Mouse (Mus musculus): ENCODE data around the gene Ccn5. TPM values are rescaled to one million over a fixed set of nuclear protein-coding genes. Genes with fewer than 3 reads are reported as not detected.
A peak's percentile ranks its signal among the peaks of the same experiment; 100 is the strongest.

Gene Ccn5
- 2.6 TPM in 1 of 2 replicates, not detected in the other for total RNA-seq (2014; rRNA removed; ENCODE audit: low replicate concordance)
- 1.4 and 2.8 TPM in 2 replicates for polyA plus RNA-seq (2015; fragmentation: Nextera tagmentation; extraction: Ambion mirVana)

DNA sequence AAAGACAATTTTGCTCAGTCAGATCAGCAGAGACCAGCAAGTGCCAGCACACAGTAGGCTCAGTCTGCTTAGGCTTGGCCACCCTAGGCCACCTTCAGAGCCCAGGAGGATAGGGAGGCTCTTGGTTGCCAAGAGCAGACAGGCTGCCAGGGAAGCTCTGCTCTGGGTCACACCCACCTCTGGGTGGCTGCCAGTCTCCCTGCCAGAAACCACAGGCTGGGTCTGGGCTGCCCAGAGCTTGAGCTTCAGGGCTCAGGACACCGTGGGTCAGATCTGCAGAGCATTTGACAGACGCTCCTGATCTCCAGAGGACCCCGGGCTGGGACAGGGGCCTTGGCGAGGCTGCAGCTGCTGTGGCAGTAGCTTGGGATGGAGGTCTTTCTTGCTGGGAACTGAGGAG lies at the start of gene Ccn5:
Ccn5 (plus strand) TSS at position 255 of the 400 bp plus-strand sequence.
- TF ChIP-seq EP300 (IDR thresholded peaks at IDR 0.05; ENCODE audit: low read depth) (no peak), CTCF (IDR thresholded peaks at IDR 0.05; ENCODE audit: low read depth) (no peak)
- Histone ChIP-seq H3K36me3 (replicated peaks; ENCODE audit: control insufficient read depth, insufficient read depth, low read length) (no peaks in the 10 kb centered on the region), H3K4me3 (ENCODE audit: low read depth, low read length) (no peak within 1 kb of the TSS), H3K27ac (ENCODE audit: low read depth) (no peak within 1 kb of the TSS), H3K4me2 (ENCODE audit: low read depth, low read length) (no peak within 1 kb of the TSS), H3K27me3 (ENCODE audit: control insufficient read depth, insufficient read depth, low read length) (peaks cover 38% of the 10 kb centered on the region), H3K4me1 (ENCODE audit: control insufficient read depth, insufficient read depth) (no peaks in the 10 kb centered on the region), H3K9ac (replicated peaks; ENCODE audit: low read depth, low read length) (no peak within 1 kb of the TSS), H3K9me3 (replicated peaks; ENCODE audit: control insufficient read depth, low read length) (no peaks in the 10 kb centered on the region)
- DNase-seq (ENCODE audit: low spot score) (peak; percentile 55), ATAC-seq (ENCODE audit: insufficient read depth, low read depth) (peak; percentile 39; the same call in 1 of the 2 replicates)
- 25% methylated on average over 4 of the region's 4 CpGs for WGBS

DNA sequence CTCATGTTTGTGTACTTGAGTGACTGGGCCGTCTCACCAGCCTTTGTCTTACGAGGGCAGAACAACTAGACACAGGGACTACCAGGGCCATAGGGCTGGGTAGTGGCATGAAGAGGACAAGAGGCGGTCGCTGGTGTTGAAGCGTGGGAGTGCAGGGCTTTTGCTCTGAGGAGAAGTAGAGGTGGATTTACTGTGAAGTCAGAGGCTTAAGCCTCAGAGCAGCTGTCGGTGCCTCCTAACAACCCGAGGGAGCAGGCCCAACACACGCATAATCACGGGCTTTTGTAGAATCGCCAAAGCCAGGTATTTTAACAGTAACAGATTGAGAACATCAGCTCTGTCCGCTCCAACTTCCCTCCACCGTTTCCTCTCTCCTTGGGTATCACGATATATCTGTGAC lies 44.0 kb upstream of the Ccn5 start:
- no peak overlapping the region for H3K4me3 ChIP-seq (ENCODE audit: low read depth, low read length)
- H3K27me3 ChIP-seq (ENCODE audit: control insufficient read depth, insufficient read depth, low read length): peaks cover 13% of the 10 kb centered on the region; the same call in 1 of the 2 replicates
- no peak overlapping the region for H3K4me2 ChIP-seq (ENCODE audit: low read depth, low read length)
- TF ChIP-seq EP300 (IDR thresholded peaks at IDR 0.05; ENCODE audit: low read depth): no peak
- TF ChIP-seq CTCF (IDR thresholded peaks at IDR 0.05; ENCODE audit: low read depth): no peak
- H3K27ac ChIP-seq (ENCODE audit: low read depth): no peak overlapping the region
- 26% methylated on average over 13 of the region's 13 CpGs for WGBS
- DNase-seq (ENCODE audit: low spot score): no peak
- no peaks in the 10 kb centered on the region for H3K36me3 ChIP-seq (replicated peaks; ENCODE audit: control insufficient read depth, insufficient read depth, low read length)
- no peak for ATAC-seq (ENCODE audit: insufficient read depth, low read depth)
- no peaks in the 10 kb centered on the region for H3K9me3 ChIP-seq (replicated peaks; ENCODE audit: control insufficient read depth, low read length)
- no peaks in the 10 kb centered on the region for H3K4me1 ChIP-seq (ENCODE audit: control insufficient read depth, insufficient read depth)
- H3K9ac ChIP-seq (replicated peaks; ENCODE audit: low read depth, low read length): no peak overlapping the region

DNA sequence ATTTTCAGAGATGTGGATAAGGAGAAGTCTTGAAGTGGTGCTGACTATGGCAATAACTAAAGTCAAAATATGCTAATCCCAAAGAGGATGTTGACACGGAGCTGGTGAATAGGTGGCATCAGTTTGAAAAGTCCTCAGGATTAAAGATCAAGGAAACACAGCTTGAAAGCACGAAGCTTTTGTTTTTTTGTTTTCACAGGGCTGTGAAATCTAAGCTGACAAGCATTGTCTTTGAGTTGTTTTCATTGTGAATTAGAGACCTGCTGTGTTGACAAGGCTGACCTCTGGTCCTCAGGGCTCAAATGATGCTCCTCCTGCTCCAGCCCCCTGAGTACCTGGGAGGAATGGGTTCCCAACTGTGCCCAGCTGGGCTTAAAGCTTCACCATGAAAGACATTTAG lies 43.6 kb upstream of the Ccn5 start:
- no peak overlapping the region for H3K27ac ChIP-seq (ENCODE audit: low read depth)
- H3K4me1 ChIP-seq (ENCODE audit: control insufficient read depth, insufficient read depth): no peaks in the 10 kb centered on the region
- no peak overlapping the region for H3K9ac ChIP-seq (replicated peaks; ENCODE audit: low read depth, low read length)
- no peaks in the 10 kb centered on the region for H3K36me3 ChIP-seq (replicated peaks; ENCODE audit: control insufficient read depth, insufficient read depth, low read length)
- WGBS: 20% methylated on average over 2 of the region's 2 CpGs
- no peaks in the 10 kb centered on the region for H3K9me3 ChIP-seq (replicated peaks; ENCODE audit: control insufficient read depth, low read length)
- DNase-seq (ENCODE audit: low spot score) (no peak), ATAC-seq (ENCODE audit: insufficient read depth, low read depth) (no peak)
- peaks cover 13% of the 10 kb centered on the region; the same call in 1 of the 2 replicates for H3K27me3 ChIP-seq (ENCODE audit: control insufficient read depth, insufficient read depth, low read length)
- TF ChIP-seq EP300 (IDR thresholded peaks at IDR 0.05; ENCODE audit: low read depth) (no peak), CTCF (IDR thresholded peaks at IDR 0.05; ENCODE audit: low read depth) (no peak)
- no peak overlapping the region for H3K4me2 ChIP-seq (ENCODE audit: low read depth, low read length)
- no peak overlapping the region for H3K4me3 ChIP-seq (ENCODE audit: low read depth, low read length)

DNA sequence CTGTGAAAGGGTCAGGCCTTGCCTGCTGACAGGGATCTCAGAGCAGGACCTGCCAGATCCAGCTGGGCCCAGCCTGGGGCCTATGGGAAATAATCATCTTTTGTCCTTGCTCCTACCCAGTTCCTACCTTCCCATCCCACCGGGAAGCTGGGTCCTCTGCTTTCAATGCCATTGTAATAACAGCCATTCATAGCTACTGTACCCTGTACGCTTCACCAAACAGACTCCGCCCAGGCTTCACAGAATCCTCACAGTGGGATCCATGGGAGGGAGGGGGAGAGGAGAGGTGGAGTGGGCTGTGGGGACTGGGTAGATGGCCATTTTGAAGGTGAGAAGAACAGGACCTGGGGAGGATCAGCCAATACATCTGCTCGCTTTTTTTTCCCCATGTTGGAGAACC lies 41.8 kb upstream of the Ccn5 start:
- H3K36me3 ChIP-seq (replicated peaks; ENCODE audit: control insufficient read depth, insufficient read depth, low read length): no peaks in the 10 kb centered on the region
- 0 out of 2 replicates have a peak, but pooled peaks cover 8% of the 10 kb centered on the region for H3K4me1 ChIP-seq (ENCODE audit: control insufficient read depth, insufficient read depth)
- no peak for DNase-seq (ENCODE audit: low spot score)
- no peak for TF ChIP-seq EP300 (IDR thresholded peaks at IDR 0.05; ENCODE audit: low read depth)
- TF ChIP-seq CTCF (IDR thresholded peaks at IDR 0.05; ENCODE audit: low read depth): no peak
- no peak for ATAC-seq (ENCODE audit: insufficient read depth, low read depth)
- no peaks in the 10 kb centered on the region for H3K9me3 ChIP-seq (replicated peaks; ENCODE audit: control insufficient read depth, low read length)
- H3K4me3 ChIP-seq (ENCODE audit: low read depth, low read length): no peak overlapping the region
- no peak overlapping the region for H3K9ac ChIP-seq (replicated peaks; ENCODE audit: low read depth, low read length)
- 79% methylated on average over 4 of the region's 4 CpGs for WGBS
- H3K27ac ChIP-seq (ENCODE audit: low read depth): no peak overlapping the region
- peaks cover 13% of the 10 kb centered on the region; the same call in 1 of the 2 replicates for H3K27me3 ChIP-seq (ENCODE audit: control insufficient read depth, insufficient read depth, low read length)
- H3K4me2 ChIP-seq (ENCODE audit: low read depth, low read length): no peak overlapping the region

DNA sequence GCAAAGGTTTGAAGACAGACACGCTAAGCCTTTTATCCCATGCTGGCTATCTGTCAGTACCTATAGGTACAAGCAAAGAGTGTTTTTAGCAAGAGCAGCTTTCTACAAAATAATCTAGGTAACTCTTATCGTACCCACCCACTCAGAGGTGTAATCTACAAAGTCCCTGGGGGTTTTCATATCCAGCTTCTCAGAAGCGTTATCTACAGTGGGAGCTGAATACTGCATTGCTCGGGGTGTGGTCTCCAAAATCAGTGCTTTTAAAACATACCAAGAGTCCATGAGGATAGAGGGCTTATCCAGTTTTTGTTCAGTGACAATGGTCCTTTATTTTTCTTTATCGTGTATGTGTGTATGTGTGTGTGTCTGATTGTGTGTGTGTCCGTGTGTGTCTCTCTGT lies 37.3 kb upstream of the Ccn5 start:
- Histone ChIP-seq H3K27ac (ENCODE audit: low read depth) (no peak overlapping the region), H3K36me3 (replicated peaks; ENCODE audit: control insufficient read depth, insufficient read depth, low read length) (no peaks in the 10 kb centered on the region), H3K9ac (replicated peaks; ENCODE audit: low read depth, low read length) (no peak overlapping the region), H3K4me3 (ENCODE audit: low read depth, low read length) (no peak overlapping the region), H3K4me1 (ENCODE audit: control insufficient read depth, insufficient read depth) (0 out of 2 replicates have a peak, but pooled peaks cover 8% of the 10 kb centered on the region), H3K4me2 (ENCODE audit: low read depth, low read length) (no peak overlapping the region), H3K27me3 (ENCODE audit: control insufficient read depth, insufficient read depth, low read length) (0 out of 2 replicates have a peak, but pooled peaks cover 5% of the 10 kb centered on the region), H3K9me3 (replicated peaks; ENCODE audit: control insufficient read depth, low read length) (no peaks in the 10 kb centered on the region)
- ATAC-seq (ENCODE audit: insufficient read depth, low read depth): no peak
- TF ChIP-seq CTCF (IDR thresholded peaks at IDR 0.05; ENCODE audit: low read depth) (no peak), EP300 (IDR thresholded peaks at IDR 0.05; ENCODE audit: low read depth) (no peak)
- DNase-seq (ENCODE audit: low spot score): no peak
- WGBS: 67% methylated on average over 6 of the region's 6 CpGs

DNA sequence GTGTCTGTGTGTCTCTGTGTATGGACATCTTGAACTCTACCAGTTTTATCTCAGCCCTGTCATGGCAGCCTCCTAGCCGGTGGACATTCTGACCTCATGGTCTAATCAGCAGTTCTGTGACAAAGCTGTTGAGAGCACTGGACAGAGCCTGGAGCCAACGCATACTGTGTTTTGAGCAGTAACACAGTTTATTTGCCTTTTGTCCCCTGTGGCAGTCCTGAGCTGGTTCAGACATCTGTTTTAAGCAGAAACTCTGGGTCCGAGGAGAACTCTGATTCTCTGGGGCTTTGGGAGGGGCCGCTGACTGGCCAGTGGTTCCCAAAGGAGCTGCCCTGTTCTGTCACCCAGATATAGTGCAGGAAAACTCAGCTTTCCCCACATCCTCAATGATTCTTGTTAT lies 36.8 kb upstream of the Ccn5 start:
- Histone ChIP-seq H3K27ac (ENCODE audit: low read depth) (no peak overlapping the region), H3K9ac (replicated peaks; ENCODE audit: low read depth, low read length) (no peak overlapping the region), H3K4me3 (ENCODE audit: low read depth, low read length) (no peak overlapping the region), H3K4me1 (ENCODE audit: control insufficient read depth, insufficient read depth) (0 out of 2 replicates have a peak, but pooled peaks cover 8% of the 10 kb centered on the region), H3K9me3 (replicated peaks; ENCODE audit: control insufficient read depth, low read length) (no peaks in the 10 kb centered on the region), H3K27me3 (ENCODE audit: control insufficient read depth, insufficient read depth, low read length) (0 out of 2 replicates have a peak, but pooled peaks cover 5% of the 10 kb centered on the region), H3K4me2 (ENCODE audit: low read depth, low read length) (no peak overlapping the region), H3K36me3 (replicated peaks; ENCODE audit: control insufficient read depth, insufficient read depth, low read length) (no peaks in the 10 kb centered on the region)
- WGBS: 32% methylated on average over 4 of the region's 4 CpGs
- no peak; the same call in 1 of the 2 replicates for ATAC-seq (ENCODE audit: insufficient read depth, low read depth)
- TF ChIP-seq EP300 (IDR thresholded peaks at IDR 0.05; ENCODE audit: low read depth) (no peak), CTCF (IDR thresholded peaks at IDR 0.05; ENCODE audit: low read depth) (no peak)
- no peak for DNase-seq (ENCODE audit: low spot score)
